Mouse (Mus musculus) gonadal fat pad, adult 2 months (tissue): ENCODE results near the gene Hfe. TPM values are rescaled to one million over a fixed set of nuclear protein-coding genes. Genes with fewer than 3 reads are reported as not detected.
"Not testable (repeated sequence)": the region's sequence is repeated elsewhere in the genome, so short reads cannot be mapped to it uniquely, and the experiment has no call there.

Experiments used
- DNase-seq: peaks from one replicate; pipeline ENCODE4 v3.0.0-alpha.2; 2012; ENCODE audit warnings: low read depth
- polyA plus RNA-seq: library from polyadenylated mRNA; depleted of rRNA; stranded (reverse); fragments of >200 nt; gene quantifications from 2 replicates; pipeline ENCODE4 v1.2.3, GENCODE M21; 2012

Hfe gene
- polyA plus RNA-seq, 1 experiment: 43.9 TPM

- no peak for DNase-seq
Observed at GRCm38 (mm10) chr13:23716261-23717042, 5.8 kb upstream of the Hfe start.

- DNase-seq: no peak
Observed at GRCm38 (mm10) chr13:23709714-23710373, 810 bp downstream of the Hfe start.

GRCm38 (mm10) chr13:23708654-23709053 is 2.0 kb downstream of the Hfe start:
- DNase-seq: no peak

- DNase-seq: no peak
Observed at GRCm38 (mm10) chr13:23708041-23708440, 2.6 kb downstream of the Hfe start.

GRCm38 (mm10) chr13:23706771-23707170 is 3.9 kb downstream of the Hfe start:
- no peak for DNase-seq

- DNase-seq: no peak
Observed at GRCm38 (mm10) chr13:23705751-23706356, 4.8 kb downstream of the Hfe start.

- not testable (repeated sequence) for DNase-seq
Observed at GRCm38 (mm10) chr13:23702801-23703200, 7.9 kb downstream of the Hfe start.

GRCm38 (mm10) chr13:23702220-23702619 is 8.4 kb downstream of the Hfe start:
- DNase-seq: no peak

GRCm38 (mm10) chr13:23700786-23701520 is 9.7 kb downstream of the Hfe start:
- no peak for DNase-seq

GRCm38 (mm10) chr13:23699767-23700166 is 10.9 kb downstream of the Hfe start:
- DNase-seq: no peak

GRCm38 (mm10) chr13:23698996-23699395 is 11.7 kb downstream of the Hfe start:
- no peak for DNase-seq

- peak; percentile 94 for DNase-seq
Observed at GRCm38 (mm10) chr13:23698300-23698693, 12.4 kb downstream of the Hfe start, which contains the start of gene Hist1h4c. TSS of gene Hist1h4c (minus strand) at chr13:23698454.

- DNase-seq: no peak
Observed at GRCm38 (mm10) chr13:23697491-23698299, 13.0 kb downstream of the Hfe start.

GRCm38 (mm10) chr13:23696061-23696474 is 14.6 kb downstream of the Hfe start:
- no peak for DNase-seq

GRCm38 (mm10) chr13:23695514-23695913 is 15.1 kb downstream of the Hfe start, which contains the start of gene Hist1h1t:
TSS of gene Hist1h1t (plus strand) at chr13:23695814.
- no peak for DNase-seq

- DNase-seq: no peak
Observed at GRCm38 (mm10) chr13:23694956-23695355, 15.7 kb downstream of the Hfe start.

- no peak for DNase-seq
Observed at GRCm38 (mm10) chr13:23693856-23694440, 16.7 kb downstream of the Hfe start.

- no peak for DNase-seq
Observed at GRCm38 (mm10) chr13:23689459-23689858, 21.2 kb downstream of the Hfe start.

- no peak for DNase-seq
Observed at GRCm38 (mm10) chr13:23688956-23689355, 21.7 kb downstream of the Hfe start.

GRCm38 (mm10) chr13:23687907-23688306 is 22.7 kb downstream of the Hfe start:
- no peak for DNase-seq

GRCm38 (mm10) chr13:23687181-23687580 is 23.5 kb downstream of the Hfe start:
- DNase-seq: no peak
